Mouse (Mus musculus) left cerebral cortex, adult 2 months (tissue): ENCODE results near the gene Rdh7. TPM values are rescaled to one million over a fixed set of nuclear protein-coding genes. Genes with fewer than 3 reads are reported as not detected.
"Not testable (repeated sequence)": the region's sequence is repeated elsewhere in the genome, so short reads cannot be mapped to it uniquely, and the experiment has no call there.

ENCODE experiments used
- DNase-seq, 2 experiments: peaks; one replicate each; pipeline ENCODE4 v3.0.0; 2021 to 2022; ENCODE audit warnings: low spot score in 2 of 2, mixed read lengths in 1 of 2; ENCODE audit errors: extremely low spot score in 1 of 2
- H3K27ac ChIP-seq: fragments of 200-600 bp; 2 replicates; pipeline ENCODE4 v1.8.1; 2022
- H3K4me3 ChIP-seq: fragments of 200-600 bp; 2 replicates; pipeline ENCODE4 v1.8.1; 2022
- CTCF ChIP-seq: fragments of 200-600 bp; IDR thresholded peaks from 2 replicates; pipeline ENCODE4 v1.8.1; 2022; ENCODE audit warnings: antibody characterized with exemption, mild to moderate bottlenecking, moderate library complexity
- intact Hi-C: fragments of 180-260 bp; cut with DNase I; formaldehyde crosslinking; loops from one replicate; pipeline ENCODE4 v1.15.1; 2025
- total RNA-seq, 2 experiments: library from RNA; stranded (reverse); gene quantifications; 2 replicates each; pipeline ENCODE4 v1.2.3; 2021

The Rdh7 gene
- total RNA-seq, 2 experiments from 2014 or later = not detected

GRCm38 (mm10) chr10:127886551-127886950, 2.1 kb downstream of the Rdh7 start:
- Histone ChIP-seq H3K4me3 (no peak overlapping the region), H3K27ac (no peak overlapping the region)
- TF ChIP-seq CTCF = no peak
- intact Hi-C loops = no loop called here
- no peak for DNase-seq

GRCm38 (mm10) chr10:127881041-127881440, 7.6 kb downstream of the Rdh7 start:
- intact Hi-C loops = no loop called here
- Histone ChIP-seq H3K27ac (no peak overlapping the region), H3K4me3 (no peak overlapping the region)
- no peak for DNase-seq
- no peak for TF ChIP-seq CTCF

- intact Hi-C loops = no loop called here
- H3K27ac ChIP-seq = no peak overlapping the region
- no peak for TF ChIP-seq CTCF
- no peak overlapping the region for H3K4me3 ChIP-seq
- peak in 1 of 2 experiments; percentile 15 for DNase-seq
Measured at GRCm38 (mm10) chr10:127879155-127879688, 9.4 kb downstream of the Rdh7 start.

GRCm38 (mm10) chr10:127878262-127879057, 10.2 kb downstream of the Rdh7 start:
- Histone ChIP-seq H3K27ac (no peak overlapping the region), H3K4me3 (no peak overlapping the region)
- no peak for TF ChIP-seq CTCF
- intact Hi-C loops = no loop called here
- no peak for DNase-seq

- no peak overlapping the region for H3K4me3 ChIP-seq
- intact Hi-C loops = no loop called here
- no peak for TF ChIP-seq CTCF
- no peak overlapping the region for H3K27ac ChIP-seq
- DNase-seq = no peak
Measured at GRCm38 (mm10) chr10:127877681-127878080, 10.9 kb downstream of the Rdh7 start.

GRCm38 (mm10) chr10:127872484-127872883, 16.1 kb downstream of the Rdh7 start:
- H3K4me3 ChIP-seq = no peak overlapping the region
- peak; percentile 53 for TF ChIP-seq CTCF
- intact Hi-C loops = loop anchor here (2.0 kb wide), 1 partner anchor 64 kb away; no protein-coding TSS in a partner anchor
- DNase-seq = peak; percentile 9 to 11
- H3K27ac ChIP-seq = no peak overlapping the region

GRCm38 (mm10) chr10:127866232-127866631, 22.4 kb downstream of the Rdh7 start, which contains the start of gene Rdh16f2:
TSS of gene Rdh16f2 (plus strand) at chr10:127866474.
- intact Hi-C loops = no loop called here
- no peak for TF ChIP-seq CTCF
- DNase-seq = no peak

GRCm38 (mm10) chr10:127864931-127865330, 23.7 kb downstream of the Rdh7 start:
- no peak for DNase-seq
- no peak overlapping the region for H3K27ac ChIP-seq
- H3K4me3 ChIP-seq = no peak overlapping the region
- intact Hi-C loops = no loop called here
- TF ChIP-seq CTCF = no peak

More at GRCm38 (mm10) chr10:127866232-127866631, 22.4 kb downstream of the Rdh7 start, which contains the start of gene Rdh16f2:
- Histone ChIP-seq H3K4me3 (no peak within 1 kb of the TSS), H3K27ac (no peak within 1 kb of the TSS)

GRCm38 (mm10) chr10:127856376-127856775, 32.2 kb downstream of the Rdh7 start:
- no peak for TF ChIP-seq CTCF
- Histone ChIP-seq H3K4me3 (no peak overlapping the region), H3K27ac (no peak overlapping the region)
- no peak for DNase-seq
- intact Hi-C loops = no loop called here

GRCm38 (mm10) chr10:127849628-127850027, 39.0 kb downstream of the Rdh7 start, which contains the start of gene Rdh19:
TSS of gene Rdh19 (plus strand) at chr10:127849928.
- no peak for DNase-seq
- intact Hi-C loops = no loop called here
- no peak within 1 kb of the TSS for H3K27ac ChIP-seq
- no peak within 1 kb of the TSS for H3K4me3 ChIP-seq
- no peak for TF ChIP-seq CTCF

- H3K4me3 ChIP-seq = no peak overlapping the region
- intact Hi-C loops = no loop called here
- no peak for TF ChIP-seq CTCF
- H3K27ac ChIP-seq = no peak overlapping the region
- no peak for DNase-seq
Measured at GRCm38 (mm10) chr10:127848089-127848488, 40.5 kb downstream of the Rdh7 start.

- H3K4me3 ChIP-seq, DNase-seq, H3K27ac ChIP-seq, intact Hi-C loops: not testable (repeated sequence)
Measured at GRCm38 (mm10) chr10:127845945-127846344, 42.7 kb downstream of the Rdh7 start.
